Mouse (Mus musculus): ENCODE results near the gene Kat14.

DNA sequence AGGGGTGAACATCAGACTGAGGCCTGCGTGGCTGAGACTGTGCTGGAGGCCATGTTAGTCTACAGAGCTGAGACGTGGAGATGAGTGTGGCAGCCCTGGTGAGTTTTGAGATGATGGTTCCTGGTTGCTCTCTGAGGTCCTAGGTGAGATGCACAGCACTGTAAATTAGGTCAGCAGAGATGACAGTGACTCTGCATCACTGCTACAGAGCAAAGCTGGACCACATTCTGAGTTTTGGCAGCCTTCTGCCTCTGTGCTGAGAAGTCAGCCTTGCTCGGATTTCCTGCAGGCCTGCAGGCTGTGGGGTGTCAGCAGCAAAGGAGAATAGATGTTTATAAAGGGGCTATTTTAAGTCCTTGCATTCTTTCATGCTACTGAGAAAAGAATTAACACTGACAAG, 12.5 kb downstream of the Kat14 start:
- TF ChIP-seq CTCF (IDR thresholded peaks at IDR 0.05; ENCODE audit: low read depth) (no peak), EP300 (IDR thresholded peaks at IDR 0.05; ENCODE audit: low read depth) (no peak)

Measured in liver, embryonic 14.5 days (tissue).